Mouse (Mus musculus): ENCODE measurements around the gene Ksr1.
"Not testable (repeated sequence)": the region's sequence is repeated elsewhere in the genome, so short reads cannot be mapped to it uniquely, and the experiment has no call there.

Ksr1 gene

GRCm38 (mm10) chr11:79012529-79012928, 133.7 kb downstream of the Ksr1 start:
- no peak for ATAC-seq (ENCODE audit: low TSS enrichment)

GRCm38 (mm10) chr11:79008891-79009290, 137.3 kb downstream of the Ksr1 start:
- no peak for ATAC-seq (ENCODE audit: low TSS enrichment)

- ATAC-seq (ENCODE audit: low TSS enrichment) = no peak
Observed at GRCm38 (mm10) chr11:79008007-79008775, 138.0 kb downstream of the Ksr1 start.

- not testable (repeated sequence) for ATAC-seq (ENCODE audit: low TSS enrichment)
Observed at GRCm38 (mm10) chr11:79007356-79007755, 138.9 kb downstream of the Ksr1 start.

GRCm38 (mm10) chr11:79006417-79006816, 139.8 kb downstream of the Ksr1 start:
- no peak for ATAC-seq (ENCODE audit: low TSS enrichment)

- ATAC-seq (ENCODE audit: low TSS enrichment) = no peak
Observed at GRCm38 (mm10) chr11:79005578-79006394, 140.4 kb downstream of the Ksr1 start.

- no peak for ATAC-seq (ENCODE audit: low TSS enrichment)
Observed at GRCm38 (mm10) chr11:79003769-79004638, 142.2 kb downstream of the Ksr1 start.

GRCm38 (mm10) chr11:79003053-79003768, 143.0 kb downstream of the Ksr1 start:
- no peak for ATAC-seq (ENCODE audit: low TSS enrichment)

GRCm38 (mm10) chr11:79002551-79002951, 143.7 kb downstream of the Ksr1 start:
- ATAC-seq (ENCODE audit: low TSS enrichment) = 0 out of 2 replicates have a peak, but pooled peaks have one; percentile 31

- ATAC-seq (ENCODE audit: low TSS enrichment) = no peak
Observed at GRCm38 (mm10) chr11:79001871-79002270, 144.3 kb downstream of the Ksr1 start.

GRCm38 (mm10) chr11:78999118-78999517, 147.1 kb downstream of the Ksr1 start:
- no peak for ATAC-seq (ENCODE audit: low TSS enrichment)

- not testable (repeated sequence) for ATAC-seq (ENCODE audit: low TSS enrichment)
Observed at GRCm38 (mm10) chr11:78990875-78991543, 155.2 kb downstream of the Ksr1 start.

GRCm38 (mm10) chr11:78990096-78990495, 156.1 kb downstream of the Ksr1 start:
- ATAC-seq (ENCODE audit: low TSS enrichment) = no peak

- ATAC-seq (ENCODE audit: low TSS enrichment) = not testable (repeated sequence)
Observed at GRCm38 (mm10) chr11:78989206-78989605, 157.0 kb downstream of the Ksr1 start.

- ATAC-seq (ENCODE audit: low TSS enrichment) = no peak
Observed at GRCm38 (mm10) chr11:78986311-78987002, 159.8 kb downstream of the Ksr1 start.

- ATAC-seq (ENCODE audit: low TSS enrichment) = no peak
Observed at GRCm38 (mm10) chr11:78985505-78985904, 160.7 kb downstream of the Ksr1 start.

GRCm38 (mm10) chr11:78984483-78985177, 161.6 kb downstream of the Ksr1 start, which contains the start of gene Lgals9:
Gene Lgals9, minus strand, starts transcription at chr11:78984946.
- ATAC-seq (ENCODE audit: low TSS enrichment) = no peak; the same call in 1 of the 2 replicates

GRCm38 (mm10) chr11:78983539-78983938, 162.7 kb downstream of the Ksr1 start:
- ATAC-seq (ENCODE audit: low TSS enrichment) = no peak

Data from frontal cortex, adult (tissue).